Mouse (Mus musculus): ENCODE results near the gene Tnfrsf17.
A peak's percentile ranks its signal among the peaks of the same experiment; 100 is the strongest.
"Not testable (repeated sequence)": the region's sequence is repeated elsewhere in the genome, so short reads cannot be mapped to it uniquely, and the experiment has no call there.

The Tnfrsf17 gene

DNA sequence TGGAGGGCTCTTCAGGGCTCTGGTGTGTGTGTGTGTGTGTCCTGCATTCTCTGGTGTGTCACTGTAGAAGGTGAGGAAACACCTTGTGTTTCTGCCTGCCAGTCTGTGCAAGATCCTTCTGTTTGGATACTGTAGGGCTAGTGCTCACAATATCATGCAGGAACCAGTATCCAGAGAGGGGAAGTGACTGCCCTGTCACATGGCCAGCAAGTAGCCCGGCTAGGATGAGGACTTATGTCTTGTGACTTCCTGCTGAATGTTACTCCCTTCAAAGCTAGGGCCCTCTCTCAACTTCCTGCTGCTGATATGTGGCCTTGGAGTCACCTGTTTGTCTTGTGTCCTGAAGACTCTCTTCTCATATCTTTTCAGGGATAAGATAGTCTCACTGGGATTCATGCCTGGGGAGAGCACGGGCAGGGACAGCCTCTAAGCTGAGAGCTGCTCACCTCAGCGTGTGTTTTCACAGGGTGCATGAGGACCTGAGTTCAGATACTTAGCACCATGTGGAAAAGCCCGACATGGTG, 29.7 kb downstream of the Tnfrsf17 start:
- DNase-seq (ENCODE audit: low spot score) = no peak

DNA sequence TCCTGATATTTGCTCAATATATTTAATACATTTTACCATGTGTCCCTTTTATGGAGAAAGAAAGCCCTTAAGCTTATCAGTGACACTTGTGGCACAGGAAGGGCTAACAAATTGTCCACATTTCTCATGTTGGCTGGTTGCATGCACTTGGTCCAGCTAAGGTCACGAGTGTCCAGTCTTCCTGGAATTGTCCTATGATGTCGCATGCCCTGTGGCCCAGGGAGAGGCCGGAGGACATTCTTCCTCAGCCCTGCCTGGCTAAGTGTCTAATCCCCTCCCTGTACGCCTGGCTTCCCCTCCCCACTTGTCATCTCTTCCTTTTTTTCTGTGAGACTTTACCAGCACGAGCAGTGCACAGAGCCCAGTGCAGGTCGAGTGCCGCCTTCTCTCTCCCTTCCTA, 38.3 kb downstream of the Tnfrsf17 start:
- no peak for DNase-seq (ENCODE audit: low spot score)

DNA sequence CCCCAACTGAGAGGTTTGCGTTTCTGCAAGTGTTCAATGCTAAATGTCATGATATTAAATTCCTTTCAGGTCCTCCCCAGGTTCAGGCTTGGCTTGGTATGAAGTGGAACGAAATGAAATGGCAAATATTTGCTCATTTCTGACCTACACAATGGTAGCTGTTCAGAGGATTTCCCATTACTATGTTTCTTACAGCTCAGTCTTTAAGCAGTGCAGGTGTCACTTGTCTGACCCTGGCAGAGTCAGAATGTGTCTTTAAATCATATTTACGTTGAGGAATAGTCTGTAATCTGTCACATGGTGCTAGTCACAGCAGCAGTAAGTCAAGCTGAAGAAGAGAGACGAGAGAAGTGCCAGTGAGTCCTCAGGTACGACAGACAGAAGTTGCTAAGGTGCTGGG, 45.6 kb downstream of the Tnfrsf17 start:
- DNase-seq (ENCODE audit: low spot score) = no peak

DNA sequence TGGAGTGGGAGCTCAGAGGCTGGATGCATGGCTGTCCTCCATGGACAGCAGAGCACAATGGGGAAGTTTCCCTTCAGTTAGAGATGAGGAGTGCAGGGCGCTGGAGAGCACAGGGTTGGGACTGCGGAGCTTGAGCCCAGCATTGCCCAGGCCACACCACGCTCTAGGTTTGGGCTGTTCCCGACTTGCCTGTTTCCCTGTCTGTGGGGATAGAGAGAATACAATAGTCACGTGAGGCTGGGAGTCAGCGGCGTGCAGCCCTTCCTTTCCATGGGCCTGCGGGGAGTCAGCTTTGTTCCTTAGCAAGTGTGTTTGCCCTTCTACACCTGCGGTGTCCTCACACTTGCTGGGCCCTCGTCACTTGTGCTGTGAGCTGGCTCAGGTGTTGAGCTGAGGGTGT, 46.3 kb downstream of the Tnfrsf17 start:
- no peak for DNase-seq (ENCODE audit: low spot score)

DNA sequence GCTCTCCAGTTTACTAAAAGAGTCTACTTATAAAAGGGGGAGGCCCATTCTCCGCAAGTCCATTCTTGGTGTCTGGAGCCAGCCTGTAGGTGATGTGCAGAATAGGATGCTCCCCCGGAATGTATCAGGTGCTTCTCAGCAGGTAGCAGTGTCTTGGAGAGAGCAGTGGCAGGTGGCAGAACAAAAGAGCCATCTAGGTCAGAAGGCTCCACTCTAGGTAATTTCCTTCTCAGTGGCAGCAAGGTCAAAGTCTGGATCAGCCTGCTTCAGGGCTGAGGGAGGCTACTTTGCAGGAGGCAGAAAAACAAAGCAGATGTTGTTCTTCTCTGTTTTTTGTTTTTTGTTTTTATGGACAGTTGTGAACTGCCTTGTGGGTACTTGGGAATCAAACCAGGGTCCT, 47.0 kb downstream of the Tnfrsf17 start:
- DNase-seq (ENCODE audit: low spot score) = not testable (repeated sequence)

DNA sequence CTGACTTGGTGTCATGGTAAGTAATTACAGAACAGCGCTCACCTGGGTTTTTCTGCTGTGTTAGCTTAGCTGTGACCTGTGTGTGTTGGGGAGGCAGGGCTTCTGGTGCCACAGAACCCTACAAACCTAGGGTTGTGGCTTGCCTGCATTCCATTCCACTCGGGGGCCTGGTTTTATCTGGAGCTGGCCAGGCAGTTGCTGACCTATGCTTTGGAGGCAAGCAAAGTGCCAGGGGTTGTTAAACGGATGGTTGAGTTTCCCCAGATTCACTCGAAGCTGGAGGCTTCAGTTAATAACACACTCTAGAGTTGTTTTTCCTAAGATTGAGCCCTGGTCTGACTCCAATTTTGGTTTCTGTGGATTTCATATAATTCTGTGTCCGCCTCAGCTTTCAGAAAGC, 52.0 kb downstream of the Tnfrsf17 start:
- DNase-seq (ENCODE audit: low spot score) = no peak

DNA sequence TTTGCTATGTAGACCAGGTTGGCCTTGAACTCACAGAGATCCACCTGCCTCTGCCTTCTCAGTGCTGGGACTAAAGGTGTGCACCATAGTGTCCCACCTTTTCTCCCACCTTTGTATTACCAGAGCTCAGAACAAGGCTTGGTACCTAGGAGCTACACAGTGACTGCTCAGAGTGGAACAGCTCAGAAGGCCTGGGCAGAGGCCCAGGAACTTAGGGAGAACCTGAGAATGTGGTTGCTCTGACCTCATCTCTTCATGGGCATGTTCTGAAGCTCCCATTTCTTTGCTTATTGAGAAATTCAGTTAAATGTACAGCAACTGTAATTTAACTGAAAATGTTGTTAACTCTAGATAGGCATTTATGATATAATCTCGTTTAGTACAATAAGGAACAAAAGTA, 53.2 kb downstream of the Tnfrsf17 start:
- DNase-seq (ENCODE audit: low spot score) = no peak

DNA sequence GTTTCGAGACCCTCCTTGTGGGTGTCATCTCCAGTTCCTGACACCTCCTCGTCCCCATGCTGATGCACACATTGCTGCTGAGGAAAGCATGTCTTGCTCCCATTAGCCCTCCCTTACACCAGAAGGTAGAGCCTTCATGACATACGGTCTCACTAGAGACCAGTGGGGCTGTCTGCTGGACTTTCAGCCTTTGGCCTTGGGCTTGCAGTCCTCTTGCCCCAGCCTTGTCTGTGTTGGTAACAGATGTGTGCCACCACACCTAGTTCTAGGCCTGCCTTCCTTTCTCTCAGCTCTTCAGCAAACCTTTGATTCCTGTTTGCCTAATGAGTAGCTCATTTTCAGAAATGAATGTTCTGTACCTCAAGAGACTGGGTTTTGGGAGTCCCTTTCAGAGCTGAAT, 54.8 kb downstream of the Tnfrsf17 start:
- no peak for DNase-seq (ENCODE audit: low spot score)

DNA sequence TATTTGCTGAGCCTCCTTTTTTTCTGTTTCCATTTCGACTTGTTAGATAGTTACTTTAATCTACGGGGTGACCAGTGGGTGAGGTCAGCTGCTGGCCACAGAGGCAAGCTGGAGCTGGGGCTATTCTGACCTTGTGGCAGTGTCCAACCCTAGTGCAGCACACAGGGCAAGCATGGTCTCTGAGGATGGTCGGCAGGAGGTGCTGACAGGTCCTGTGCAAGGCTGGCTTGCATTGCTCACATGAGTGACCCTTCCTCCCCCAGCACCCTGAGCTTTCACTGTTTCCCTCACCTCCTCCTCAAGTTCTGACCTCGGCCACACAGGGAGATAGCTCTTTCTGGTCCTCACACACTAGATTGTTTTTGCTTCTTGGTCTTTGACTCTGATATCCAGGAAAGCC, 55.5 kb downstream of the Tnfrsf17 start:
- DNase-seq (ENCODE audit: low spot score) = no peak

- peak; percentile 55 for DNase-seq (ENCODE audit: low spot score)
Measured at GRCm38 (mm10) chr16:11369642-11370041, 56.0 kb downstream of the Tnfrsf17 start.
